ENCODE assay signal across 28 mouse cellular contexts in the genomic region with DNA sequence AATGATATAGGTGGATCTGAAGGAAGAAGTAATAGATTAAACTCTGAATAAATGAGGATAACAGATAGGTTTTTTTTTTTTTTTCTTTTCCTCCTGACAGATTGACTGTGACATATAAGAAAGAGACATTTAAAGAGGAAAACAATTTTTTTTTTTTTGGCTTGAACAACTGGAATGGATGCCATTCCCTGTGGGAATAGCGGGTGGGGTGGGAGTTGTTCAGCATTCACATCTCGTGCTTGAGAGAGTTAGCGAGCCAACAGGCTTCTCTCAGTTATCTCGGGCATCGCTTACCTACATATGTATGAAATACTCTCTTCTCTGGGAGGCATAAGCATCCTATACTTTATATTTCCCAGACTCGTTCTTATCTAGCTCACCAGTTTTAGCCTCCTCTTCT.
"Had no signal": no experiment of that assay in that cellular context is flagged by ENCODE, and none has a peak within 500 bp of the region (broad histone marks: within the 10 kb centered on the region; RNA-seq: fewer than 3 reads in every experiment).

No protein-coding gene starts in this region.

- H3K4me3 ChIP-seq: gastrocnemius, adult 2 months; heart, embryonic 10.5 days; heart, embryonic 12.5 days; hindbrain, embryonic 10.5 days; hindbrain, embryonic 12.5 days; intestine, embryonic 15.5 days; layer of hippocampus, adult 2 months; left cerebral cortex, adult 2 months; limb, embryonic 10.5 days; limb, embryonic 12.5 days; liver, embryonic 13.5 days; liver, embryonic 15.5 days had no signal

- H3K36me3 ChIP-seq: heart, embryonic 10.5 days; heart, embryonic 12.5 days; hindbrain, embryonic 10.5 days; hindbrain, embryonic 12.5 days; intestine, embryonic 15.5 days; limb, embryonic 10.5 days; limb, embryonic 12.5 days; liver, embryonic 13.5 days; liver, embryonic 15.5 days had no signal

- H3K27ac ChIP-seq: gastrocnemius, adult 2 months; heart, embryonic 10.5 days; hindbrain, embryonic 10.5 days; hindbrain, embryonic 12.5 days; hindbrain, embryonic 14.5 days; intestine, embryonic 15.5 days; layer of hippocampus, adult 2 months; left cerebral cortex, adult 2 months; limb, embryonic 10.5 days; limb, embryonic 12.5 days; liver, embryonic 13.5 days; liver, embryonic 15.5 days had no signal

- H3K9ac ChIP-seq: heart, embryonic 12.5 days; hindbrain, embryonic 12.5 days; hindbrain, embryonic 14.5 days; intestine, embryonic 15.5 days; limb, embryonic 12.5 days; liver, embryonic 13.5 days; liver, embryonic 15.5 days had no signal

- DNase-seq: gastrocnemius, adult 2 months; gastrocnemius, postnatal 10 days; gastrocnemius, postnatal 25 days; heart, adult 18-20 months; heart, postnatal 10 days; heart, postnatal 4 days; kidney, adult 18-20 months; kidney, adult 8-10 months; kidney, postnatal 10 days; kidney, postnatal 25 days; kidney, postnatal 4 days; liver; liver, embryonic 13.5 days had no signal

- ATAC-seq: hindbrain, embryonic 16.5 days; inflammation-experienced regulatory T-cells, adult 6 months; intestine, embryonic 15.5 days; intestine, postnatal 0 days had no signal

- H3K4me2 ChIP-seq: heart, embryonic 12.5 days; hindbrain, embryonic 12.5 days; hindbrain, embryonic 14.5 days; intestine, embryonic 15.5 days; limb, embryonic 12.5 days; liver, embryonic 11.5 days; liver, embryonic 13.5 days; liver, embryonic 15.5 days had no signal

- H3K4me1 ChIP-seq: hindbrain, embryonic 10.5 days; hindbrain, embryonic 12.5 days; intestine, embryonic 15.5 days; limb, embryonic 10.5 days; limb, embryonic 12.5 days; liver, embryonic 13.5 days; liver, embryonic 15.5 days had no signal

- H3K9me3 ChIP-seq: heart, embryonic 10.5 days; heart, embryonic 12.5 days; hindbrain, embryonic 10.5 days; hindbrain, embryonic 12.5 days; intestine, embryonic 15.5 days; limb, embryonic 10.5 days; limb, embryonic 12.5 days; liver, embryonic 13.5 days had no signal

- H3K27me3 ChIP-seq: heart, embryonic 12.5 days; hindbrain, embryonic 12.5 days; intestine, embryonic 15.5 days; limb, embryonic 12.5 days; liver, embryonic 13.5 days; liver, embryonic 15.5 days had no signal
